Mouse (Mus musculus): ENCODE data around the gene Tmem40.

Gene Tmem40

DNA sequence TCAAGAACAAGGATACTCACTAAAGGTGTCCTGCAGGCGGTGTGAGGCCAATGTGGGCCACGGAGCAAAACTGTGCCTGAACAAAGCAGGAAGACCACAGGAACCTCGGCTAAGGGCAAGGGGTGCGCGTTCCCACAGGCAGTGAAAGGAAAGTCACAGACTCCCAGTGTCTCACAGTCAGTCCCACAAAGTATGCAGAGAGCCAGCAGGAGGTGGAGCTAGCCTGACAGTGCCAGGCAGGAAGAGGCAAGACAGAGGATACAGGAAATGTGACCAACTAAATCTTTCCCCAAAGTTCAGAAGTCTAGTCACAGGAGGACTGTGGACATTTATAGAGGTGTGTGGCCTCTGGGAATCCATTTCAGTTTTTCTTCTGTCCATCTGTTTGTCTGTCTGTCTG, 59.3 kb downstream of the Tmem40 start:
- no peak for DNase-seq (ENCODE audit: extremely low spot score, low read depth, low spot score)

DNA sequence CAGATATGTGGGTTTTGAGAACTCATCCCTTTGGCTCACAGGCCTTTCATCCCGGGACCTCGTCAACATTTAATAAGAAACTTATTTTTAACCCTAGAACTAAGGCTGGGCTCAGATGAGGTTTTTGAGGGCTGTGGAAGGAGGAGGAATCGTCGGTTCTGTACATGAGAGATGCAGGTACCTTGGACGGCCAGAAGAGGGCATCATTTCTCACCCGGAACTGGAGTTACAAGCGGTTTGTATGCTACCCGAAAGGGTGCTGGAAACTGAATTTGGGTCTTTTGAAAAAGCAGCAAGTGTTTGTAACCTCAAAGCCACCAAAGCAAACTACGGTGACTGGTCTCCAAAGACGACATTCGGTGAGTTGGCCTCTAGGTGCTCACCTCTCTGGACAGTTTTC, 60.9 kb downstream of the Tmem40 start:
- no peak for DNase-seq (ENCODE audit: extremely low spot score, low read depth, low spot score)

DNA sequence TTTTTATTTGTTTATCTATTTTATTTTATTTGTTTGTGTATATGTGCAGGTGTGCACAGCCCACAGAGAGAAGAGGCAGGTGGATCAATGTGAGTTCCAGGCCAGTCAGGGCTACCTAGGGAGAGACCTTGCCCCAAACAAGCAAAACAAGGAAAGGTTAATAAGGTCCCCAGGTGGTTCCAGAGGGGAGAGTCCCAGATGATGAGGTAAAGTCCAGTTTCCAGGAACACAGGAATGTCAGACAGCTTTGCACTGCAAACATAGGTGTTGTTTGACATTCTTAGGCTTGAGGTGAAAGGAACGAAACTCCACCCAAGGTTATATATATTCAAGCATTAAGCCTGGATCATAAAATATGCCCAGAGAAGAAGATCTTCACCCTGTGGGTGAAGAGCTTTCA, 61.4 kb downstream of the Tmem40 start:
- DNase-seq (ENCODE audit: extremely low spot score, low read depth, low spot score): no peak

DNA sequence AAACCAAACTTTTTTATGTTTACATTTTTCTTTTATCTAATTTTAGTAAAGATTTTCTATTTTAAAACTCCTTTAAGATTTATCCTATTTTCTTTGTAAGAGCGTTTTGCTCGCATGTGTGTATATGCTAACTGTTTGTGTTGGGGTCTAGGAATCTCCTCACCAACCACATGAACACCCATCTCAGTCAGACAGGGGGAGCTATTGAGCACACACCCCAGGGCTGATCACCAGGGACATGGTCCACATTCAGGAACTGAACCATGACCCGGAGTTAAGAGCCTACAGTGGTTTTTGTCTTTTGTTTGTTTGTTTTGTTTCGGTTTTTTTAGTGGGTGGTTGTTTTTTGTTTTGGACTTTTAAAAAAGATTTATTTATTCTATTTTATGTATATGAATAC, 63.5 kb downstream of the Tmem40 start:
- no peak for DNase-seq (ENCODE audit: extremely low spot score, low read depth, low spot score)

DNA sequence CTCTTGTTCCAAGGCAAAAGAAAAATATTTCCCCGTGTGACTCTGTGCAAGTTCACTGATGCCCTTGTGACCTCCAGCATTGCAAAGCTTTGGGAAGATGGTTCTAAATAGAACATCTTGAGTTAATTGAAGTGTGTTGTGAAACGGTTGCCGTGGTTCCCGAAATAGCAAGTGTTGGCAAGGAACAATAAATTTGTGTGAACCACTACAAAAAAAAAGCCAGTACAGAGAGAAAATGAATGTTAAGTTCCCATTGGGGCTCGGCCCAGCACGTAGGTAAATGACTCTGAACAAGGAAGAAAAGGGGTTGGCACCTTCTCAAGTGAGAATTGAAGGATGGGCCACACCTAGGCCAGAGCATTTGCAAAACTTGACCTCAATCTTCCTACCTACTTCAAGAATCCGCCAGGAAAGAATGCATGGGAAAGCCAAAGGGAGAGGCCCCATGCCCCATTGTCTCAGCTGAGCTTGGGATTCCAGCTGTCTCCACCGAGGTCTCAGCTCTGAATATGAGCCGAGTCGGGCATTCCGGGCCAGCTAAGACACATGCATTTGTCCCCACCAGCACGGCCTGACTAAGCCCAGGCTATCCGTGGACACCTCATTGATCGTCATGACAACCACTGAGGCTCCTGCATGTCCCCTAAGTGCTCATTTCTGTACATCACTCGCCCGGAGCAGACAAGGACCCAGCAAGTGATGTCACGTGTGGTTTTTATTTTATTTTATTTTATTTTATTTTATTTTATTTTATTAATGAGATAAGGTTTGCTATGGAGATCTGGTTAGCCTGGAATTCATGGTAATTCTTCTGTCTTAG, 64.3 kb downstream of the Tmem40 start:
- DNase-seq (ENCODE audit: extremely low spot score, low read depth, low spot score): no peak

DNA sequence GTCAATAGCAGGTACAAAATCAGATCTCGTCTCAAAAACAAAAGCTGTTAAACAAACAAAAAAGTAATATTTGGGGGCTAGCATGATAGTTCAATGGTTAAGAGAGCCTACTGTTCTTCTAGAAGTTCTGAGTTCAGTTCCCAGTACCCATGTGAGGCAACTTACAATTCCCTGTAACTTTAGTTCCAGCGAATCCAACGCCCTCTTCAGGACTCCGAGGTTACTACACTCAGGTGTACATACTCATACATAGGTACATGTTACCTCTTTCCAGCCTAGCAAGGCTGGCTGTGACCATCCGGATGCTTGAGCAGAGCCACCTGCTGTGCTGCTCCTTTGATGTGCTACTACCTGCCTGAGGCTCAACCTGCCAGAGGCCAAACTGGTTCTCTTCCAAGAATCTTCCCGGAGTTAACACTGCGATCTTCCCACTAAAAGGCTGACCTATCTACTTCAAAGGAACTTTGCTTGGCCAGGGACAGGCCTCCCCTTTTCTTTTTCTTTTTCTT, 65.4 kb downstream of the Tmem40 start:
- no peak for DNase-seq (ENCODE audit: extremely low spot score, low read depth, low spot score)

DNA sequence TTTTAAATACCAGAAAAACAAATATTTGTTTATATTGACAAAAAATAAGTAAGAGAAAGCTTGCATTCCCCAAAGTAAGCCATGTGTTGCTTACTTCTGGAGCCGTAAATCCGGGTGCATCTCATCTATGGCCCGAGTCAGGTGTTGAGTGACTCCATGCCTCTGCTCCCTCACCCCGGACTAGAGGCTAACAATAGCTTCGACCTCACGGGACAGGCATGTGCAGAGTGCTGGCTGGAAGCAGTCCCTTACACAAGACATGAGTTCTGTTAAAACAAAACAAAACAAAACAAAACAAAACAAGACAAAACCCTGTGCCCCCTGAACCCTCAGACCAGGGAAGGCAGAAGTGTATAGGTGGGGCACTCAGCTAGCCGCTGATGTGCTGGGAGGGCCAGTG, 67.1 kb downstream of the Tmem40 start:
- no peak for DNase-seq (ENCODE audit: extremely low spot score, low read depth, low spot score)

DNA sequence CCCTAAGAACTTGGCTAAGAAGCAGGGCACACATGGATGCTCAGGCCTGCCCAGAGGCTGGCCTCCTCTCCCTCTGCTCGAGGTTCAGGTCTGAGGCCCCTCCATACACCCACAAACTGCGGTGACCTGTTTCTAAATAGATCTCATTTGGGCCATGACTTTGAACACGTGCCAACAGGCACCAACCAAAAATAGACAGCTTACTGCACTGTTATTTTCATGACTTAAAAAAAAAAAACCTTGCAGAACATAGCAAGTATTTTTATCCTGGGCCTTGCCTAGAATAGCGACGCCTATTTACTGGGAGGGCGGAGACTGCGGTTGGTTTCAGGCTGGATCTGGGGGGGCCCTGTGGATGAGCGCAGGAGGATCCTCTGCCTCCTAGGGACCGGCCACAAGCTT, 67.8 kb downstream of the Tmem40 start:
- no peak for DNase-seq (ENCODE audit: extremely low spot score, low read depth, low spot score)

DNA sequence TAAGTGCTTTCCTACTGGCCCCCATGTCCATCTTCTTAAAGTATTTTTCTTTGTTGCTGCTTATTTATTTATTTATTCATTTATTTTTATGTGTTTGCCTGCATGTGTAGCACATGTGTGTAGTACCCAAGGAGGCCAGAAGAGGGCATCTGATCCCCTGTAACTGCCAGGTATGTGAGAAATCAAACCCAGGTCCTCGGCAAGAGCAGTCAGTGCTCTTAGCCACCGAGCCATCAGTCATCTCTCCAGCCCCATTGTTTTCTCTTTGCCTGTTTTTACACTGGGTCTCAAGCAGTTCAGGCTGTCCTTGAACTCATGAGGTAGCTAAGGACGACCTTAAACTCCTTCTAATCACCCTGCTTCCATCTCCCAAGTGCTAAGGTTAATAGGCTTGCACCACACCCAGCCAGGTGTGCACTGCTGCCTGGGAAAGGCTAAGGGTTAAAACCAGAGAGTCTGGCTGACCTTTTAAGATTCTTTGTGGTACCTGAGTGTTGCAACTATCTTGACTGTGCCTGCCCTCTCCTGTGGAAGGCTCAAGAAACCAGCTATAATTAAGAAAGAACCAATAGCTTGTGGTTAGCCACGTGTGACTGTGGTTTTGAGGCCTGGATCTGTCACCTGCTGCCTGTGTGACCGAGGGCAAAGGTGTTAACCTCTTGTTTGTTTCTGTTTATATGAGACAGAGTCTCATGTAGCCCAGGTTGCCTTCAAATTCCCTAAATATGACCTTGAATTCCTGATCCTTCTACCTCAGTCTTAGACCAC, 69.1 kb downstream of the Tmem40 start:
- DNase-seq (ENCODE audit: extremely low spot score, low read depth, low spot score): no peak

DNA sequence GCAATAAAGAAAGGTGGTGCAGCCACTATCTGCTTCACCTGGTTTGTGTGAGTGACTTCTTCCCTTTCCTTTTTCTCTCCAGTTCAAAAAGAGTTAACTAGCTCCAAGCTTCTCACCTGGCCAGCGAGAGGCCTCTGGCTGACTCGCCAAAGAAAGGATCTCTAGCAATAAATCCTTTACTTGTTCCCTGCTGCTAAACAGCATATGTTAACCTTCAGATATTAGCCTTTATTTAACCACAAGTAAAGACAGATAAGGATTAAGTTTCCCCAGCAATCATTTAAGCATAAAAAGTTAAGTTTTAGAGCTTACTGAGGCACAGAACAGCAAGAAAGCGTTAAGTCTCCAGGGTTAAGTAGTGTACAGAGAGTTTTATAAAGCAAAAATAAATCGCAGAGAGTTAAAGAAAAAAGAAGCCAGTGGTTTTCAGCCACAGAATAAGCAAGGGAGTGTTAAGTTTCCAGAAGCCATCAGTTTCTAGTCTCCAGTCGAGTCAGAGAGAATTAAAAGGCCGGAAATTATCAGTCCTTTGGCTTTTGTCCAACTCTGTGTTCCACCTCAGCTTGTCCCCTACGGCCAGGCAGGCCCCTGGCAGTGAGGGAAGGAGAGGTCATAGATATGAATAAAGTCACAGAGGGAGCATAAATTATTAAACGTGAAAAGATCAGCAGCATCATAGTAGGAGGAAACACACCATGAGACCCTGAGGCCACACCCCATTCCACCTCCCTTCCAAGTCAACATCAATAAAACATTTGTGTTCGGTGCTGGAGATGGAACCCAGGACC, 69.9 kb downstream of the Tmem40 start:
- DNase-seq (ENCODE audit: extremely low spot score, low read depth, low spot score): no peak

DNA sequence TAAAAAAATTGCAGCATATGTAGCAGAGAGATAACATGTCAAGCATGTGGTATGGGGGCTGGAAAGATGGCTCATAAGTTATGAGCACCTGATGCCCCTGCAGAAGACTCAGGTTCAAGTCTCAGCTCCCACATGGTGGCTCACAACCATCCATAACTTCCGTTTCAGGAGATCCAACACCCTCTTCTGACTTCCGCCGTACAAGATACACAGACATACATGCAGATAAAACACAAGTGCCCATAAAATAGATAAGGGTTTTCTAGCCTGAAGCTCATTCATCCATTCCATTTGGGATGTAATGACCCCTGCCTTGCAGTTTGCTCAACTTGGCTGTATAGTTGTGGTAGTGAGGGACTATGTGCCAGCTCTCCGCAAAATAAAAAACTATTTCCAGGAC, 72.1 kb downstream of the Tmem40 start:
- DNase-seq (ENCODE audit: extremely low spot score, low read depth, low spot score): no peak

DNA sequence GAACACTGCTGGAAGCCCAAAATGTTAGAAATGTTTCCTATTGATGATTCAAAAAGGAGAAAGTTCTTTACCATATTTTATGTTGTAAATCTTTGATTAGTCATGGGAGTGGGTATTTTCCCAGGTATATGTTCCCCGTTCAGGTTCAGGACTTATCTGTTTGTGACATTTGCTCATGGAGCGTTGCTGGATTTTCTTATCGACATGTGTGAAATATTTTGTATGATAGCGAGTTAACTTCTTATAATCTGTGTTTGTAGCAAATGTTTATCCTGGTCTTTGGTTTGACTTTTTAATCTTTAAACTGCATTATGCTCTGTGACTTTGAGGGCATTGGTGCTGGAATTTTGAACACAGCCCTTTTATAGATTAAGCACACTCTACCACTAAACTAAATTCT, 73.6 kb downstream of the Tmem40 start:
- DNase-seq (ENCODE audit: extremely low spot score, low read depth, low spot score): no peak

DNA sequence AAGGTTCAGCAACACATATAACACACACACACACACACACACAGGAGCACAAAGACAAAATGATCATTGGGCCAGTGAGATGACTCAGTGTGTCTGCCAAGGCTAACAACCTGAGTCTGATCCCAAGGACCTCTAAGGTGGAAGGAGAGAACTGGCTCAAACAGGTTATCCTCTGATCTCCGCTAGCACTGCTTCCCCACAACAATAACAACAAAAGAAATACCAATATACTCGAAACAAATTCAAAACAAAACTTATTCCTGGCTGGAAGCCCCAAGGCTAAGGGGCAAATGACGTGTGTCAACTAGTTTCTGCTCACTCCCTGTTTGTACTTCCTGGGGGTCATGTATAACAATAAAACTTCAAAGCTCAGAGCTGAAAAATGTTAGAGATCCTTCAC, 74.5 kb downstream of the Tmem40 start:
- no peak for DNase-seq (ENCODE audit: extremely low spot score, low read depth, low spot score)

DNA sequence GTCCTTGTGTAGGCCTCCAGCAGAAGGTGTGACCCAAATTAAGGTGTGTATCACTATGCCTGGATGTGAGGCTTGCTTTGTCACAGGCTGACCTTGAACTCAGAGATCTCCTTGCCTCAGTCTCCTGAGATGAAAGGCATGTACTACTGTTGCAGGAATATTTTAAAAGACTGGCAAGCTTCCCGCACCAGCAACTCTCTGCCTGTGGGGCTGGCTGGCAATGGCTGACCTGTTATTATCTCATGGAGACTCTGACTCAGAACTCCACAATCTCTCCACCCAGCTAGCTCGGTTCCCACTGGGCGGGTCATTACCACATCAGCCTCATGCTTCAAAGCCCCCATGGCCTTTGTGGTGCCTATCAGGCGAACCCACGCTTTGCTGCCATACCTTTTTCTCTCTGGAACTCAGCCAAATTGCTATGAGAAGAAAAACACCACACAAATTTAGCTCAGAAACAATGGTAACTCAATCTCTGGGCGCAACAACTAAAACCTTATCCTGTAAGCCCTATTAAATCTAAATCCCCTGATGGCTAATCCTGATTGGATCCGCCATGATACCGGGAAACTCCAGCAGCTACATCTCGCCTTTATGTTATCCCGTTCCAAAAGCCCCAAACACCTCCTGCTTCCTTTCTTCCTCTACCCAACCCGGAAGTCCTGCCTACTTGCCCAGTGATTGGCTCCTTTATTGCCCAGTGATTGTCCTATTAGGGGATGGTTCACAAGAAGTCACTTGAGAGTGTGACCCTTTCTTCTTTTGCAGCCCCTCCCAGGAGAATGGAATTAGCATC, 77.2 kb downstream of the Tmem40 start:
- DNase-seq (ENCODE audit: extremely low spot score, low read depth, low spot score): no peak

DNA sequence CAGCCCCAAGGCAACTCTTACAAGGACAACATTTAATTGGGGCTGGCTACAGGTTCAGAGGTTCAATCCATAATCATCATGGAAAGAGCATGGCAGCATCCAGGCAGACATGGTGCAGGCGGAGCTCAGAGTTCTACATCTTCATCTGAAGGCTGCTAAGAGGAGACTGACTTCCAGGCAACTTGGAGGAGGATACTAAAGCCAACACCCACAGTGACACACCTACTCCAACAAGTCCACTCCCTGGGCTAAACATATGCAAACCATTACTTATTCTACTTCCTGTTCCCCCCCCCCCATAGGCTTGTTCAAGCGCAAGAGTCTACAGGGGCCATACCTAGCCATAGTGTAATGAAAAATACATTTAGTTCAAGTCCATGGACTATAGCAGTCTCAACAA, 77.9 kb downstream of the Tmem40 start:
- no peak for DNase-seq (ENCODE audit: extremely low spot score, low read depth, low spot score)

DNA sequence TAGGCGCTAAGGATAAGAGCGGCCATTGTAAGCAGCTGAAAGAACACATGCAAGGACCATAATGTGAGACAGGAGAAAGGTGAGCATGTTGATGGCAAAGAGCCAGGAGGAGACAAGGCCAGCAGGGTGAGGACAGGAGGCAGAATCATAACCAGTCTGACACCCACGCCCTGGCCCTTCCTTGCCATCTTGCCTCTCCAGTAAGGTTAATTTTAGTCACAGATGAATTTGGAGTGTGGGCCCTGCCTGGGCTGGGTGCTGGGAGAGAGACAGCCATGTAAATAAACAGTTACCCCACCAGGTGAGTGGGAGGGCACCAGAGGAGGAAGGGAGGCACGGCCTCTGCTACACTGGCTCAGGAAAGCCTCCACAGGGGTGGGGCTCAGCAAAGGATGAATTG, 81.1 kb downstream of the Tmem40 start:
- no peak for DNase-seq (ENCODE audit: extremely low spot score, low read depth, low spot score)

Data from hindlimb bud, embryonic 11.5 days (tissue).